Mouse (Mus musculus): Measurements from ENCODE around the gene 0610010K14Rik.

DNA sequence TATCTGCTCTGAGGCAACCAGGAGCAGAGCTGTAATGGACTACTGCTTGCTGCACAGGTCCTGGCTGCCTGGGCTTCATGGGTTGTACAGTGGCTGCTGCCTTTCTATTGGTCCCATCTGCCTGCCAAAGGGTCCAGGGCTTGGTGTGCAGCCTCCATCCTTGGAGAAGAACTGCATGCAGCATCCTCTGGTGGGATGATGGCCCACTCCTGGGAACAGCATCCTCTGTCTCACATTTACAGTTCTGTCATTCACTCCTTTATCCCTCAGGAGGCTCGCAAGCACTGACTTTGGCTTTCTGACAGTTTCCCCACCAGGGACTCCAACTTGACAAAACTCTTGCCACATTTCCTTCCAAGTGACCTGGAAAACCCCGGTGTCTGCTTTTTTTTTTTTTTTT, 30.9 kb downstream of the 0610010K14Rik start:
- TF ChIP-seq CTCF (IDR thresholded peaks at IDR 0.05; ENCODE audit: insufficient read depth, low read length) (no peak), POLR2A (IDR thresholded peaks at IDR 0.05; ENCODE audit: borderline replicate concordance, extremely low read depth, low read depth, low read length) (no peak)
